Mouse (Mus musculus) cerebellum, adult 2 months (tissue): Measurements from ENCODE around the gene Depdc7. TPM values are rescaled to one million over a fixed set of nuclear protein-coding genes. Genes with fewer than 3 reads are reported as not detected.

Experiments used
- DNase-seq, 2 experiments: peaks; one replicate each; pipeline ENCODE4 v3.0.0; 2021
- H3K27ac ChIP-seq: fragments of 200-500 bp; 2 replicates; pipeline ENCODE4 v1.5.1; 2012; ENCODE audit warnings: low read length, control low read depth, inconsistent platforms; ENCODE audit not compliant: insufficient read depth
- H3K27me3 ChIP-seq: fragments of 200-500 bp; 2 replicates; pipeline ENCODE4 v1.6.1; 2012; ENCODE audit warnings: inconsistent platforms, mild to moderate bottlenecking, low read length, moderate library complexity; ENCODE audit not compliant: control insufficient read depth, insufficient read depth
- H3K4me1 ChIP-seq: fragments of 200-500 bp; 2 replicates; pipeline ENCODE4 v1.6.1; 2011; ENCODE audit warnings: low read length; ENCODE audit not compliant: control insufficient read depth, insufficient read depth
- H3K4me3 ChIP-seq: fragments of 200-500 bp; replicated peaks from 2 replicates; pipeline ENCODE3; 2011; ENCODE audit warnings: mild to moderate bottlenecking, low read depth, low read length, control low read depth; ENCODE audit not compliant: insufficient read depth
- CTCF ChIP-seq: fragments of 200-500 bp; IDR thresholded peaks from 2 replicates; pipeline ENCODE4 v1.5.1; 2011; ENCODE audit warnings: low read depth, mild to moderate bottlenecking, control low read depth, low read length, moderate library complexity, borderline replicate concordance; ENCODE audit not compliant: insufficient read depth
- POLR2A ChIP-seq: fragments of 200-500 bp; IDR thresholded peaks from 2 replicates; pipeline ENCODE4 v1.6.1; 2011; ENCODE audit warnings: low read length, control low read depth, borderline replicate concordance; ENCODE audit not compliant: insufficient read depth
- WGBS: fragments of 180-500 bp; shearing (Covaris S2); methylation state at CpG from one replicate; pipeline ENCODE4 v1.1.7; 2018; 5-methylcytosine and 5-hydroxymethylcytosine counted together
- polyA plus RNA-seq: library from polyadenylated mRNA; depleted of rRNA; stranded (reverse); fragments of >200 nt; gene quantifications from 2 replicates; pipeline ENCODE4 v1.2.3, GENCODE M21; 2012

Gene Depdc7
- polyA plus RNA-seq, 1 experiment: 3.6 TPM

DNA sequence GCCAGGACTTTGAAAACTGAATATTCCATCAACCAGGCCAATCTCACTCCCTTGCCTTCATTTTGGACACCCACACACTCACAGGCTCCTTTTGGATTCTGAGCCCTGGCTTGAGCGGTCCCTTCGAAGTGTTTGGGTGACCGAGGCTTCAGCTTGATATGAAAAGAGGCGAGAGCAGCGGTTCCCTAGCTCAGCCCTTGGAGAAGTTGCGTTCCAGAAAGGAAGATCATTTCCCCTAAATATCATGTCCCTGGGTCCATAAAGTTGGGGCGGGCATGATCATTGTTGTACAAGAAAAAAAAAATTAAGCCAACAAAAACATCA is 30.2 kb downstream of the Depdc7 start:
- no peak for TF ChIP-seq POLR2A
- Histone ChIP-seq H3K4me3 (peak overlapping the region; percentile 73), H3K27ac (peak overlapping the region; percentile 98), H3K4me1 (peaks cover 8% of the 10 kb centered on the region), H3K27me3 (no peaks in the 10 kb centered on the region)
- DNase-seq: no peak
- 3% methylated on average over 7 of the region's 7 CpGs for WGBS

DNA sequence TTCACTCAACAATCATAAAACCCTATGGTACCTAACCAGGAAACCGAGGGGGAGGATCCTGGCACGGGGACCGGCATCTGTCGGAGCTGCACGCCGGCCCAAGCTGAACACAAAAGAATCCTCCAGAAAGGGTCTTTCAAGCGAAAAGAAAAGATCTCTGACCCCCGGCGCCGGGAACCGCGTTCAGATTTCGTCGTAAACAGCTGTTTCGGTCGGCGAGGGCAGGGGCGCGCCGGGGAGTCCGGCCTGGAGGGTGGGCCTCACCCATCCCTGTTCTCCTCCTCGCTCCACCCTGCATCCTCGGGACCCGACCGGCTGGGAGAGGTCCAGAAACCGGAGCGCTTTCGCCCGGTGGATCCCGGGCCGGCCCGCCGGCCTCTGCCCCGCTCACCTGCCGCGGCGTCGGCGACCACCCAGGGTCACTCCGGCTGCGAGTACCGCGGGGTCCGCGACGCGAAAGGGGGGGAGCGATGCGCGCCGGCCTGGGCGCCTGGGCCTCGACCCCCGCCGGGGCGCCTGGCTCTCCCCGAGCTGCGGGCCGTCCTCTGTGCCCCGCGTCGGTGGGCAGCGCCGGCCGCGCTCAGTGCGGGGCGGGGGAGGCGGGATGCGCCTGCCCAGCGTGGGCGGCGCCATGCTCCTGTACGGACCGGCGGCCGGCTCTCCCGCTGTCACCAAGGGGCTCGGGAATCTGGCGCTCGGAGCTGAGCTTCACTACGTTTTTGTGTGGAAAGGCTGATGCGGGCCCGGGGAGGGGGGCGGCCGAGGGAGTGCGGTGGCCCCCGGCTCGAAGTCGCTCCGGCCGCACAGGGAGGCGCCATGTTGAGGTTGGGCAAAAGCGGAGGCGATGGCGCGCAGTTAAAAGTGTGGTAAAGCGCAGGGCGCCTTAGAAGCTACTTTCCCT is 30.8 kb downstream of the Depdc7 start, which contains the start of gene Tcp11l1:
Gene Tcp11l1, minus strand, starts transcription at position 585 of the 901 bp plus-strand sequence.
- WGBS: under 1% methylated on average over 97 of the region's 99 CpGs
- DNase-seq: peak; percentile 74 to 84
- Histone ChIP-seq H3K27ac (peak within 1 kb of the TSS; percentile 98), H3K4me1 (peaks cover 8% of the 10 kb centered on the region), H3K4me3 (peak within 1 kb of the TSS; percentile 73), H3K27me3 (no peaks in the 10 kb centered on the region)
- TF ChIP-seq POLR2A (peak; percentile 58; the same call in 1 of the 2 replicates), CTCF (no peak)

DNA sequence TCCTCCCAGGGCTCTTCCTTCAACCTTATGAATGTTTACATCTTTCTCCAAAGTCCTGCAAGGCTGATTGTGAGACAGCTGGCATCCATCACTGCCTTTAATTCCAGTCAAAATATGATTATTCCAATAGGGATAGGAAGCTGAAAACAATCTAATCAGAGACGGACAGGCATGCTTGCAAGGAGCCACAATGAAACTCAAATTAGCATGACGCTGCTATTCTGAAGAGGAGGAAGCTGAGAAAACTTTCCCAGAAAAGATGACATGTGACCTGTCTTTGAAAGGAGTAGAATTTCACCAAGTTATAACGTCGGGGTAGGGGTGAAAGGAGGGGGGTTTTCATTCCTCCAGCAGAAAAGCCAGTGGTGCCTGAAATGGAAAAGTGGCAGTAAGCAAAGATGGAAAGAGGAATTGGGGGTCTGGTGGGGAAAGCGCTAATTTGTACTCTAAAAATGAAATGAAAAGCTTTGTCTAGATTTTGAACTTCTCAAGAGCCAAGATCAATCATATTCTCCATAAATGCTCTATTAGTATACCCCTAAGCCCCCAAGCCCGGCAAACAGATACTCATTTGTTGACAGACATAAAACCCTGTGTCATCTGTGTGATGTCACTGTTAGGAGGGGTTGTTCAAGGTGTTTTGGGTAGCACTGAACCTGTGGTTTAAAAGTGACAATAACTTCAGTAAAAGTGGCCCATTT is 31.9 kb downstream of the Depdc7 start:
- WGBS: 16% methylated on average over 6 of the region's 6 CpGs
- Histone ChIP-seq H3K27me3 (no peaks in the 10 kb centered on the region), H3K4me3 (peak overlapping the region; percentile 73), H3K27ac (no peak overlapping the region), H3K4me1 (peaks cover 8% of the 10 kb centered on the region)
- DNase-seq: no peak
- TF ChIP-seq CTCF: no peak
- TF ChIP-seq POLR2A: no peak

DNA sequence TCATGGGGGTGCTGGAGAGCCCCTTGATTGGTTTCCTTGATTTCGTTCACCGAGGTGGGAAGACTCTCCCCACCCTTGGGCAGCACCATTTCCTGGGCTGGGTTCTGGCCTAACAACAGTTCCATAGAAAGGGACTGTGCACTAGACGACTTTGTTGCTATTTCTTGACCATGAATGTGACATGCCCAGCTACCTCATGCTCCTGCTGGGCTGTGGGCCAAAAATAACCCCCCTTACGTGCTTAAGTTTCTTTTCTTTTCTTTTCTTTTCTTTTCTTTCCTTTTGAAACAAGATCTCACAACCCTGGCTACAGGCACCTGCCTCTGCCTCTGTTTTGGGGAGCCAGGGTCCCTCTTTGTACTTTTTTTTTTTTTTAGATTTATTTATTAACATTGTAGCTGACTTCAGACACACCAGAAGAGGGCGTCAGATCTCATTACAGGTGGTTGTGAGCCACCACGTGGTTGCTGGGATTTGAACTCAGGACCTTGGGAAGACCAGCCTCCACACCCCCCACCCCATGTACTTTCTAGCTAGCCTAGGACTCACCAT is 32.8 kb downstream of the Depdc7 start:
- WGBS: 54% methylated on average over 6 of the region's 6 CpGs
- peaks cover 8% of the 10 kb centered on the region for H3K4me1 ChIP-seq
- no peak for TF ChIP-seq POLR2A
- no peak for TF ChIP-seq CTCF
- H3K4me3 ChIP-seq: no peak overlapping the region
- no peaks in the 10 kb centered on the region for H3K27me3 ChIP-seq
- H3K27ac ChIP-seq: no peak overlapping the region
- no peak for DNase-seq

DNA sequence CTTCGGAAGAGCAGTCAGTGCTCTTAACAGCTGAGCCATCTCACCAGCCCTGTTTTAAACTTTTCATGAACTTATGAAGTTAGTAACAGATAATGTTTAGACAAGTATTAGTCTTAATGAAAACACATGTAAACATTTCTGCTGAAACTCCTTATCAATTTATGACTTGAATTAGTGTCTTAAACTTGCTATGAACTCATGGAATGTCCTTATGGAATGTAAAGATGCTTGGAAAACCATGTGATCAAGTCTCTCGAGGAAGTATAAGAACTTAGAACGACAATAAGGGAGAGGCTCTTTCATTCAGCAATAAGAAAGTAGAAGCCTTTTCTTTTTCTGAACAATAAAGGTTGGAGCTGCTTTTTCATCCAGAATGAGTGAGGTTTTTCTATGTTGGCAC is 38.3 kb downstream of the Depdc7 start:
- Histone ChIP-seq H3K4me3 (no peak overlapping the region), H3K4me1 (no peaks in the 10 kb centered on the region), H3K27ac (no peak overlapping the region), H3K27me3 (no peaks in the 10 kb centered on the region)
- TF ChIP-seq CTCF (no peak), POLR2A (no peak)
- DNase-seq: no peak
- WGBS: 84% methylated on average over 3 of the region's 3 CpGs

DNA sequence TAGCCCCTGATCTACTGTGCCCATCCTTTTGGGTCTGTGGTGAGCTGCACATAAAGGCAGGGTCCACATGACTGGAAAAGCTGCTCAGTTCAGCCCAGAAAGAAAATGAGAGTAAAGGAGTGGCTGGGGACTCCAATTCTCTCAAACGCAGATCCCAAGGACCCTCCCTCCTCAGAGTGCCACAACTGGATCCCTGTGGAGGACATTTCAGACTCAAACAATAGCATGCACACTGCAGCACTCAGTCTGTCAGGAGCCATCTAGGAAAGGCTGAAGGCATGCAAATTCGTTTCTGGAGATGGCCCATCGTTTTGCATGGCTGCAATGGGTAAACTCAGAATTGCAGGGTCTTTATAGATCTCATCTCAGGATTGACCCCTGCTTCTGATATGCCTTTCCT is 39.5 kb downstream of the Depdc7 start:
- WGBS: 24% methylated on average over 3 of the region's 3 CpGs
- TF ChIP-seq CTCF (no peak), POLR2A (no peak)
- no peak overlapping the region for H3K27ac ChIP-seq

DNA sequence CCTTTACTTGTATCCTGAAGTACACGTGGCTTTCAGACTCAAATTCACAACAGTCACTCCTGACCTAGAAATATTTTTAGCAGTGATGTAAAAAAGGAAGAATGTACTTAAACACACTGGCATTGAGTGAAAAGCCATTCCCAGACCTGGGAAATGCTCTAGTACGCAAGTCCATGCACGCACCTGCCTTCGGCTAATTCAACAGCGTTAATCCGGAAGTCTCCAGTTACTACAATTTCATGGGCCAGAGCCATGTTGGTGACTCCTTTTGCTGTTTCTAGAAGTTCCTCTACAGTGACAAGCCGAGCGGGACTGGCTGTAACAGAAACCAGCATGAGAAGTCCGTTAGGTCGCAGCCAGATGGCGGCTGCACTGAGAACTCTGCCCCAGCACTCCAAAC is 43.0 kb downstream of the Depdc7 start:
- Histone ChIP-seq H3K27ac (no peak overlapping the region), H3K4me3 (no peak overlapping the region), H3K4me1 (no peaks in the 10 kb centered on the region), H3K27me3 (no peaks in the 10 kb centered on the region)
- WGBS: 84% methylated on average over 11 of the region's 11 CpGs
- TF ChIP-seq POLR2A: no peak
- no peak for TF ChIP-seq CTCF
- no peak for DNase-seq

More for the DNA sequence above, 39.5 kb downstream of the Depdc7 start:
- Histone ChIP-seq H3K4me3 (no peak overlapping the region), H3K4me1 (no peaks in the 10 kb centered on the region), H3K27me3 (no peaks in the 10 kb centered on the region)
- DNase-seq: no peak
